Mouse (Mus musculus) olfactory bulb, adult 2 months (tissue): ENCODE measurements around the gene Hyal3.

ENCODE experiments used
- CTCF ChIP-seq: fragments of 200-500 bp; IDR thresholded peaks from 2 replicates; pipeline ENCODE4 v1.5.1; 2012; ENCODE audit warnings: low read depth, mild to moderate bottlenecking, low read length, moderate library complexity; ENCODE audit not compliant: insufficient read depth
- POLR2A ChIP-seq: fragments of 200-500 bp; IDR thresholded peaks from 2 replicates; pipeline ENCODE4 v1.6.1; 2012; ENCODE audit warnings: mild to moderate bottlenecking, low read depth, low read length, moderate library complexity; ENCODE audit not compliant: insufficient read depth

DNA sequence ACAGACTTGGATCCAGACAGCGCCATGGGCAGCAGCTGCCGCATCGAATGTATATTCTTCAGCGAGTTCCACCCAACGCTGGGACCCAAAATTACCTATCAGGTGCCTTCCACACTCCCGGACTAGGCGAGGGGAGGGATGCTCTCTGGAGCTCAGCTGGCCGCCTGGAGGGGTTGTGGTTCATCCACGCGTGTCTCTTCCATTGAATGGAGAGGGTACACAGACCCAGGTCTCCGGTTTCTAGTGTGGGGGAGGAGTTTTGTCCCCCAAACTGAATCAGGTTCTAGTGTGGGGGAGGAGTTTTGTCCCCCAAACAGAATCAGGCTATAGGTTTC lies 38.3 kb upstream of the Hyal3 start:
- TF ChIP-seq CTCF (no peak), POLR2A (no peak)
